Mouse (Mus musculus) liver, embryonic 12.5 days (tissue): ENCODE results near the gene Ffar3. TPM values are rescaled to one million over a fixed set of nuclear protein-coding genes. Genes with fewer than 3 reads are reported as not detected.

Source experiments
- ATAC-seq: fragments of 200-750 bp; cut with Nextera tagmentation; 2 replicates; pipeline ENCODE4 v1.8.0; 2017; ENCODE audit warnings: moderate number of reproducible peaks, mild to moderate bottlenecking, moderate library complexity
- H3K27ac ChIP-seq: fragments of 300-500 bp; sonication (generic); 2 replicates; pipeline ENCODE4 v1.5.1; 2016; ENCODE audit warnings: mild to moderate bottlenecking
- H3K27me3 ChIP-seq: fragments of 300-500 bp; sonication (generic); replicated peaks from 2 replicates; pipeline ENCODE4 v1.6.1; 2016; ENCODE audit warnings: mild to moderate bottlenecking, moderate library complexity
- H3K36me3 ChIP-seq: fragments of 300-500 bp; sonication (generic); 2 replicates; pipeline ENCODE4 v1.6.1; 2016; ENCODE audit warnings: mild to moderate bottlenecking, moderate library complexity
- H3K4me1 ChIP-seq: fragments of 300-500 bp; sonication (generic); 2 replicates; pipeline ENCODE4 v1.6.1; 2016
- H3K4me2 ChIP-seq: fragments of 300-500 bp; sonication (generic); 2 replicates; pipeline ENCODE4 v1.6.1; 2016; ENCODE audit warnings: mild to moderate bottlenecking, moderate library complexity
- H3K4me3 ChIP-seq: fragments of 300-500 bp; sonication (generic); 2 replicates; pipeline ENCODE4 v1.5.1; 2016; ENCODE audit warnings: mild to moderate bottlenecking, moderate library complexity
- H3K9ac ChIP-seq: fragments of 300-500 bp; sonication (generic); 2 replicates; pipeline ENCODE4 v1.6.1; 2016; ENCODE audit warnings: mild to moderate bottlenecking, moderate library complexity
- H3K9me3 ChIP-seq: fragments of 300-500 bp; sonication (generic); replicated peaks from 2 replicates; pipeline ENCODE4 v1.6.1; 2016; ENCODE audit warnings: mild to moderate bottlenecking, moderate library complexity
- whole genome bisulfite sequencing: fragments of 180-500 bp; shearing (Covaris S2); methylation state at CpG from one replicate; pipeline ENCODE4 v1.1.7; 2016; ENCODE audit not compliant: insufficient replicate concordance; 5-methylcytosine and 5-hydroxymethylcytosine counted together
- polyA plus RNA-seq: library from polyadenylated mRNA; unstranded; fragments of >200 nt; fragmentation: Nextera tagmentation; extraction: Ambion mirVana; gene quantifications from 2 replicates; pipeline ENCODE4 v1.2.1, GENCODE M21; 2016

Ffar3 gene
- polyA plus RNA-seq, 1 experiment from 2014 or later = not detected

- WGBS = 17% methylated on average over 15 of the region's 15 CpGs
- H3K36me3 ChIP-seq = no peaks in the 10 kb centered on the region
- no peaks in the 10 kb centered on the region for H3K4me1 ChIP-seq
- no peak overlapping the region for H3K4me3 ChIP-seq
- H3K4me2 ChIP-seq = no peak overlapping the region
- no peak overlapping the region for H3K27ac ChIP-seq
- H3K9me3 ChIP-seq = no peaks in the 10 kb centered on the region
- no peak for ATAC-seq
- no peak overlapping the region for H3K9ac ChIP-seq
- peaks cover 13% of the 10 kb centered on the region for H3K27me3 ChIP-seq
Observed at GRCm38 (mm10) chr7:30873083-30873482, 17.1 kb upstream of the Ffar3 start.

- no peak for ATAC-seq
- no peak overlapping the region for H3K27ac ChIP-seq
- no peaks in the 10 kb centered on the region for H3K36me3 ChIP-seq
- H3K4me1 ChIP-seq = peaks cover 14% of the 10 kb centered on the region
- H3K9ac ChIP-seq = no peak overlapping the region
- no peaks in the 10 kb centered on the region for H3K27me3 ChIP-seq
- 53% methylated on average over 8 of the region's 8 CpGs for WGBS
- H3K4me3 ChIP-seq = no peak overlapping the region
- no peaks in the 10 kb centered on the region for H3K9me3 ChIP-seq
- no peak overlapping the region for H3K4me2 ChIP-seq
Observed at GRCm38 (mm10) chr7:30863386-30863785, 7.4 kb upstream of the Ffar3 start.

- H3K36me3 ChIP-seq = no peaks in the 10 kb centered on the region
- H3K4me3 ChIP-seq = no peak within 1 kb of the TSS
- peaks cover 14% of the 10 kb centered on the region for H3K4me1 ChIP-seq
- H3K9me3 ChIP-seq = no peaks in the 10 kb centered on the region
- no peak within 1 kb of the TSS for H3K4me2 ChIP-seq
- H3K27me3 ChIP-seq = no peaks in the 10 kb centered on the region; the same call in 1 of the 2 replicates
- 72% methylated on average over 12 of the region's 12 CpGs for WGBS
- no peak for ATAC-seq
- no peak within 1 kb of the TSS for H3K9ac ChIP-seq
- no peak within 1 kb of the TSS for H3K27ac ChIP-seq
Observed at GRCm38 (mm10) chr7:30861464-30861863, 5.5 kb upstream of the Ffar3 start, which contains the start of gene Ffar1. TSS of gene Ffar1 (minus strand) at chr7:30861564.

GRCm38 (mm10) chr7:30859635-30860402, 3.8 kb upstream of the Ffar3 start:
- Histone ChIP-seq H3K27ac (no peak overlapping the region), H3K9me3 (no peaks in the 10 kb centered on the region), H3K4me3 (peak overlapping the region; percentile 19; the same call in 1 of the 2 replicates), H3K36me3 (no peaks in the 10 kb centered on the region), H3K9ac (no peak overlapping the region), H3K4me2 (peak overlapping the region; percentile 52), H3K27me3 (no peaks in the 10 kb centered on the region; the same call in 1 of the 2 replicates), H3K4me1 (peaks cover 14% of the 10 kb centered on the region)
- ATAC-seq = peak; percentile 52
- WGBS = 4% methylated on average over 14 of the region's 16 CpGs

- Histone ChIP-seq H3K9me3 (no peaks in the 10 kb centered on the region), H3K4me1 (peaks cover 14% of the 10 kb centered on the region), H3K36me3 (no peaks in the 10 kb centered on the region), H3K4me3 (no peak overlapping the region), H3K27me3 (no peaks in the 10 kb centered on the region; the same call in 1 of the 2 replicates), H3K4me2 (no peak overlapping the region), H3K9ac (no peak overlapping the region), H3K27ac (no peak overlapping the region)
- peak; percentile 42; the same call in 1 of the 2 replicates for ATAC-seq
Observed at GRCm38 (mm10) chr7:30859290-30859634, 3.3 kb upstream of the Ffar3 start.

GRCm38 (mm10) chr7:30857746-30858145, 1.8 kb upstream of the Ffar3 start:
- WGBS = 56% methylated on average over 1 of the region's 1 CpGs
- Histone ChIP-seq H3K27me3 (peaks cover 5% of the 10 kb centered on the region; the same call in 1 of the 2 replicates), H3K9ac (no peak overlapping the region), H3K36me3 (no peaks in the 10 kb centered on the region), H3K4me1 (peaks cover 14% of the 10 kb centered on the region), H3K4me2 (no peak overlapping the region), H3K4me3 (no peak overlapping the region), H3K27ac (no peak overlapping the region), H3K9me3 (no peaks in the 10 kb centered on the region)
- no peak for ATAC-seq

GRCm38 (mm10) chr7:30851421-30851820, 4.6 kb downstream of the Ffar3 start:
- WGBS = 63% methylated on average over 1 of the region's 1 CpGs
- no peak for ATAC-seq
- H3K36me3 ChIP-seq = no peaks in the 10 kb centered on the region
- no peak overlapping the region for H3K4me3 ChIP-seq
- no peak overlapping the region for H3K9ac ChIP-seq
- 0 out of 2 replicates have a peak, but pooled peaks cover 5% of the 10 kb centered on the region for H3K27me3 ChIP-seq
- H3K4me2 ChIP-seq = no peak overlapping the region
- H3K4me1 ChIP-seq = no peaks in the 10 kb centered on the region
- H3K27ac ChIP-seq = no peak overlapping the region
- no peaks in the 10 kb centered on the region for H3K9me3 ChIP-seq

GRCm38 (mm10) chr7:30847934-30848333, 8.0 kb downstream of the Ffar3 start:
- H3K27ac ChIP-seq = no peak overlapping the region
- no peaks in the 10 kb centered on the region for H3K4me1 ChIP-seq
- H3K9me3 ChIP-seq = no peaks in the 10 kb centered on the region
- H3K4me2 ChIP-seq = no peak overlapping the region
- no peak overlapping the region for H3K9ac ChIP-seq
- ATAC-seq = no peak
- H3K4me3 ChIP-seq = no peak overlapping the region
- no peaks in the 10 kb centered on the region for H3K36me3 ChIP-seq
- no peaks in the 10 kb centered on the region for H3K27me3 ChIP-seq
- 69% methylated on average over 6 of the region's 6 CpGs for WGBS

GRCm38 (mm10) chr7:30847386-30847785, 8.6 kb downstream of the Ffar3 start:
- H3K27ac ChIP-seq = no peak overlapping the region
- no peak overlapping the region for H3K4me2 ChIP-seq
- H3K4me1 ChIP-seq = no peaks in the 10 kb centered on the region
- H3K9me3 ChIP-seq = no peaks in the 10 kb centered on the region
- no peaks in the 10 kb centered on the region for H3K27me3 ChIP-seq
- no peak overlapping the region for H3K4me3 ChIP-seq
- no peaks in the 10 kb centered on the region for H3K36me3 ChIP-seq
- ATAC-seq = no peak
- H3K9ac ChIP-seq = no peak overlapping the region
- WGBS = 70% methylated on average over 5 of the region's 5 CpGs

GRCm38 (mm10) chr7:30846505-30847053, 9.4 kb downstream of the Ffar3 start:
- Histone ChIP-seq H3K4me3 (no peak overlapping the region), H3K36me3 (no peaks in the 10 kb centered on the region), H3K4me1 (peaks cover 5% of the 10 kb centered on the region; the same call in 1 of the 2 replicates), H3K27ac (no peak overlapping the region), H3K9ac (no peak overlapping the region), H3K27me3 (no peaks in the 10 kb centered on the region), H3K9me3 (no peaks in the 10 kb centered on the region), H3K4me2 (no peak overlapping the region)
- ATAC-seq = no peak
- WGBS = 35% methylated on average over 2 of the region's 2 CpGs

- 40% methylated on average over 7 of the region's 7 CpGs for WGBS
- H3K27me3 ChIP-seq = no peaks in the 10 kb centered on the region
Observed at GRCm38 (mm10) chr7:30844676-30845297, 11.2 kb downstream of the Ffar3 start.

GRCm38 (mm10) chr7:30842092-30842491, 13.9 kb downstream of the Ffar3 start:
- Histone ChIP-seq H3K27me3 (no peaks in the 10 kb centered on the region), H3K27ac (no peak overlapping the region), H3K9me3 (no peaks in the 10 kb centered on the region), H3K9ac (no peak overlapping the region), H3K4me1 (peaks cover 10% of the 10 kb centered on the region; the same call in 1 of the 2 replicates), H3K4me2 (no peak overlapping the region), H3K36me3 (no peaks in the 10 kb centered on the region), H3K4me3 (no peak overlapping the region)
- ATAC-seq = no peak
- WGBS = 27% methylated on average over 5 of the region's 5 CpGs

More at GRCm38 (mm10) chr7:30844676-30845297, 11.2 kb downstream of the Ffar3 start:
- no peak overlapping the region for H3K27ac ChIP-seq
- H3K9ac ChIP-seq = no peak overlapping the region
- H3K36me3 ChIP-seq = no peaks in the 10 kb centered on the region
- H3K4me3 ChIP-seq = no peak overlapping the region
- peaks cover 10% of the 10 kb centered on the region; the same call in 1 of the 2 replicates for H3K4me1 ChIP-seq
- ATAC-seq = no peak
- no peak overlapping the region for H3K4me2 ChIP-seq
- no peaks in the 10 kb centered on the region for H3K9me3 ChIP-seq
